ENCODE assay signal across 8 mouse cellular contexts in genomic region chr9:99563714-99564113, GRCm38 (mm10). TPM values are rescaled to one million over a fixed set of nuclear protein-coding genes. Genes with fewer than 3 reads are reported as not detected.
A peak's percentile ranks its signal among the peaks of the same experiment; 100 is the strongest.
DNase-seq lines count a peak whose midpoint lies in the region; ATAC-seq and TF ChIP-seq lines count a peak whose summit lies in the region.
"Had no signal": no experiment of that assay in that cellular context is flagged by ENCODE, and none has a peak within 500 bp of the region (broad histone marks: within the 10 kb centered on the region; RNA-seq: fewer than 3 reads in every experiment).

No protein-coding gene starts in this region.

- no peak for TF ChIP-seq CTCF in heart, postnatal 0 days (IDR thresholded peaks at IDR 0.05; ENCODE audit: low read depth)
- no peak for TF ChIP-seq CTCF in lung, postnatal 0 days (IDR thresholded peaks at IDR 0.05)

- H3K27ac ChIP-seq in heart, postnatal 0 days (ENCODE audit: low read depth), result no peak overlapping the region
- no peak overlapping the region for H3K27ac ChIP-seq in lung, postnatal 0 days (ENCODE audit: low read length)
- H3K27ac ChIP-seq: heart, embryonic 13.5 days had no signal

- no peak for TF ChIP-seq EP300 in heart, postnatal 0 days (IDR thresholded peaks at IDR 0.05; ENCODE audit: low read depth)
- TF ChIP-seq EP300 in lung, postnatal 0 days (IDR thresholded peaks at IDR 0.05), result no peak

- ATAC-seq in heart, postnatal 0 days (ENCODE audit: insufficient read depth, low read depth), result no peak
- peak; percentile 74 for ATAC-seq in lung, postnatal 0 days
- no peak for ATAC-seq in erythroblast, adult 5-6 weeks (replicated peaks; ENCODE audit: low FRiP score, poor library complexity, severe bottlenecking)

- DNase-seq in urinary bladder, adult 18-20 months (ENCODE audit: low spot score in 2 of 2), result peak; percentile 31 to 42
- DNase-seq in urinary bladder, postnatal 10 days (ENCODE audit: low spot score), result no peak
- peak; percentile 19 to 59 for DNase-seq in adrenal gland, postnatal 4 days (ENCODE audit: low spot score in 2 of 2)
- DNase-seq in heart, postnatal 0 days (ENCODE audit: low spot score), result peak; percentile 48
- peak; percentile 92 for DNase-seq in lung, postnatal 0 days (ENCODE audit: low spot score)
- DNase-seq in spleen, postnatal 10 days (ENCODE audit: low spot score in 2 of 2), result peak; percentile 34 to 79

- H3K27me3 ChIP-seq in heart, postnatal 0 days (ENCODE audit: control insufficient read depth, insufficient read depth, low read length), result no peaks in the 10 kb centered on the region
- H3K27me3 ChIP-seq in lung, postnatal 0 days (replicated peaks; ENCODE audit: insufficient read depth, low read length), result no peaks in the 10 kb centered on the region
- H3K27me3 ChIP-seq: heart, embryonic 13.5 days had no signal

- 11% methylated on average over 11 of the region's 11 CpGs for WGBS in heart, postnatal 0 days
- WGBS in lung, postnatal 0 days, result 12% methylated on average over 11 of the region's 11 CpGs

- H3K9ac ChIP-seq in heart, postnatal 0 days (replicated peaks; ENCODE audit: low read depth, low read length), result no peak overlapping the region
- no peak overlapping the region for H3K9ac ChIP-seq in lung, postnatal 0 days (replicated peaks; ENCODE audit: low read depth)
- H3K9ac ChIP-seq: heart, embryonic 13.5 days had no signal

- no peak overlapping the region for H3K4me2 ChIP-seq in heart, postnatal 0 days (ENCODE audit: low read depth, low read length)
- no peak overlapping the region for H3K4me2 ChIP-seq in lung, postnatal 0 days (replicated peaks; ENCODE audit: low read depth, low read length)
- H3K4me2 ChIP-seq: heart, embryonic 13.5 days had no signal

- H3K4me1 ChIP-seq in heart, postnatal 0 days (ENCODE audit: control insufficient read depth, insufficient read depth), result peaks cover 17% of the 10 kb centered on the region
- peaks cover 7% of the 10 kb centered on the region; the same call in 1 of the 2 replicates for H3K4me1 ChIP-seq in lung, postnatal 0 days (ENCODE audit: insufficient read depth, low read depth, low read length)

- no peak overlapping the region for H3K4me3 ChIP-seq in heart, postnatal 0 days (ENCODE audit: low read depth, low read length)
- no peak overlapping the region for H3K4me3 ChIP-seq in lung, postnatal 0 days (ENCODE audit: low read depth, low read length)
- H3K4me3 ChIP-seq: heart, embryonic 13.5 days had no signal

- no peaks in the 10 kb centered on the region for H3K36me3 ChIP-seq in heart, postnatal 0 days (replicated peaks; ENCODE audit: control insufficient read depth, insufficient read depth, low read length)
- no peaks in the 10 kb centered on the region for H3K36me3 ChIP-seq in lung, postnatal 0 days (ENCODE audit: insufficient read depth, low read length)
- H3K36me3 ChIP-seq: heart, embryonic 13.5 days had no signal

- no peaks in the 10 kb centered on the region for H3K9me3 ChIP-seq in heart, postnatal 0 days (replicated peaks; ENCODE audit: control insufficient read depth, low read length)
- H3K9me3 ChIP-seq in lung, postnatal 0 days (ENCODE audit: low read length), result no peaks in the 10 kb centered on the region
- H3K9me3 ChIP-seq: heart, embryonic 13.5 days had no signal

RNA-seq across cellular contexts. Expression of gene Armc8, which starts 5.0 kb away (rescaled TPM):
- total RNA-seq in adrenal gland, postnatal 4 days (2021), result 10 to 100 TPM; 34.3 to 38.9 TPM
- 17.4 and 22.5 TPM in 2 replicates for total RNA-seq in heart, postnatal 0 days (2014; rRNA removed; ENCODE audit: low replicate concordance)
- 16.8 and 18.5 TPM in 2 replicates for polyA plus RNA-seq in heart, postnatal 0 days (2015; fragmentation: Nextera tagmentation; extraction: Ambion mirVana)
- 13.7 and 15.8 TPM in 2 replicates for polyA plus RNA-seq in lung, postnatal 0 days (2015; fragmentation: Nextera tagmentation; extraction: Ambion mirVana)
- 17.6 and 34.0 TPM in 2 replicates for total RNA-seq in erythroblast, adult 5-6 weeks (2015; ENCODE audit: low replicate concordance)
- total RNA-seq in erythroblast, adult 5-6 weeks (2017; ENCODE audit: low replicate concordance), result 14.4 and 19.3 TPM in 2 replicates

RNA-seq across cellular contexts. Expression of gene Dbr1, which starts 11.9 kb away (rescaled TPM):
- total RNA-seq in adrenal gland, postnatal 4 days (2021), result 10 to 100 TPM; 18.8 to 21.2 TPM
- 11.3 and 14.8 TPM in 2 replicates for total RNA-seq in heart, postnatal 0 days (2014; rRNA removed; ENCODE audit: low replicate concordance)
- 9.9 and 11.6 TPM in 2 replicates for polyA plus RNA-seq in heart, postnatal 0 days (2015; fragmentation: Nextera tagmentation; extraction: Ambion mirVana)
- 14.1 and 15.8 TPM in 2 replicates for polyA plus RNA-seq in lung, postnatal 0 days (2015; fragmentation: Nextera tagmentation; extraction: Ambion mirVana)
- total RNA-seq in erythroblast, adult 5-6 weeks (2015; ENCODE audit: low replicate concordance), result 2.5 and 6.9 TPM in 2 replicates
- total RNA-seq in erythroblast, adult 5-6 weeks (2017; ENCODE audit: low replicate concordance), result 11.2 and 14.5 TPM in 2 replicates

RNA-seq across cellular contexts. Expression of gene A4gnt, which starts 48.6 kb away (rescaled TPM):
- total RNA-seq in adrenal gland, postnatal 4 days (2021), result under 1 TPM in 1 of 2 experiments, not detected in 1; 0.20 TPM
- total RNA-seq in heart, postnatal 0 days (2014; rRNA removed; ENCODE audit: low replicate concordance), result not detected in 2 replicates
- not detected in 2 replicates for polyA plus RNA-seq in heart, postnatal 0 days (2015; fragmentation: Nextera tagmentation; extraction: Ambion mirVana)
- not detected in 2 replicates for polyA plus RNA-seq in lung, postnatal 0 days (2015; fragmentation: Nextera tagmentation; extraction: Ambion mirVana)
- total RNA-seq in erythroblast, adult 5-6 weeks (2015; ENCODE audit: low replicate concordance), result not detected in 2 replicates
- not detected in 2 replicates for total RNA-seq in erythroblast, adult 5-6 weeks (2017; ENCODE audit: low replicate concordance)
- polyA plus RNA-seq: heart, embryonic 13.5 days had no signal
